Mouse (Mus musculus) limb, embryonic 11.5 days (tissue): Measurements from ENCODE around the gene Usp48. TPM values are rescaled to one million over a fixed set of nuclear protein-coding genes. Genes with fewer than 3 reads are reported as not detected.
A peak's percentile ranks its signal among the peaks of the same experiment; 100 is the strongest.

ENCODE experiments used
- ATAC-seq: fragments of 200-750 bp; cut with Nextera tagmentation; 2 replicates; pipeline ENCODE4 v1.8.0; 2017; ENCODE audit warnings: low read depth; ENCODE audit not compliant: insufficient number of reproducible peaks, low FRiP score, low TSS enrichment
- DNase-seq: peaks from one replicate; pipeline ENCODE4 v3.0.0-alpha.2; 2015; ENCODE audit warnings: low spot score
- H3K27ac ChIP-seq: fragments of 300-500 bp; sonication (generic); replicated peaks from 2 replicates; pipeline ENCODE4 v1.5.1; 2014; ENCODE audit warnings: low read depth, mild to moderate bottlenecking, low read length
- H3K27me3 ChIP-seq: fragments of 300-500 bp; sonication (generic); 2 replicates; pipeline ENCODE4 v1.6.1; 2014; ENCODE audit warnings: mild to moderate bottlenecking, low read length, mixed read lengths; ENCODE audit not compliant: control insufficient read depth, insufficient read depth
- H3K36me3 ChIP-seq: fragments of 300-500 bp; sonication (generic); 2 replicates; pipeline ENCODE4 v1.6.1; 2014; ENCODE audit warnings: mild to moderate bottlenecking, low read length, moderate library complexity, mixed read lengths; ENCODE audit not compliant: control insufficient read depth, insufficient read depth
- H3K4me1 ChIP-seq: fragments of 300-500 bp; sonication (generic); 2 replicates; pipeline ENCODE4 v1.6.1; 2014; ENCODE audit warnings: low read length, mixed read lengths; ENCODE audit not compliant: control insufficient read depth, insufficient read depth
- H3K4me2 ChIP-seq: fragments of 300-500 bp; sonication (generic); 2 replicates; pipeline ENCODE4 v1.6.1; 2014; ENCODE audit warnings: low read depth, mild to moderate bottlenecking, moderate library complexity; ENCODE audit not compliant: severe bottlenecking
- H3K4me3 ChIP-seq: fragments of 300-500 bp; sonication (generic); 2 replicates; pipeline ENCODE4 v1.5.1; 2014; ENCODE audit warnings: low read depth, low read length
- H3K9ac ChIP-seq: fragments of 300-500 bp; sonication (generic); 2 replicates; pipeline ENCODE4 v1.6.1; 2014; ENCODE audit warnings: mild to moderate bottlenecking, low read length
- H3K9me3 ChIP-seq: fragments of 300-500 bp; sonication (generic); 2 replicates; pipeline ENCODE4 v1.6.1; 2016; ENCODE audit warnings: low read length; ENCODE audit not compliant: control insufficient read depth
- WGBS: fragments of 180-500 bp; shearing (Covaris S2); extraction: QIAGEN DNeasy Blood & Tissue Kit; methylation state at CpG from one replicate; pipeline ENCODE4 v1.1.7; 2014; 5-methylcytosine and 5-hydroxymethylcytosine counted together
- polyA plus RNA-seq: library from polyadenylated mRNA; unstranded; fragments of >200 nt; fragmentation: Nextera tagmentation; extraction: Ambion mirVana; gene quantifications from 2 replicates; pipeline ENCODE4 v1.2.1, GENCODE M21; 2014

Usp48 gene
- polyA plus RNA-seq, 1 experiment from 2014 or later = 93.0 TPM

GRCm38 (mm10) chr4:137679979-137680550, 86.5 kb downstream of the Usp48 start:
- ATAC-seq (no peak), DNase-seq (no peak)
- Histone ChIP-seq H3K4me2 (no peak overlapping the region), H3K9me3 (no peaks in the 10 kb centered on the region), H3K4me1 (0 out of 2 replicates have a peak, but pooled peaks cover 7% of the 10 kb centered on the region), H3K27ac (no peak overlapping the region), H3K27me3 (peaks cover 30% of the 10 kb centered on the region), H3K36me3 (no peaks in the 10 kb centered on the region), H3K4me3 (no peak overlapping the region), H3K9ac (no peak overlapping the region)
- 69% methylated on average over 2 of the region's 2 CpGs for WGBS

DNA sequence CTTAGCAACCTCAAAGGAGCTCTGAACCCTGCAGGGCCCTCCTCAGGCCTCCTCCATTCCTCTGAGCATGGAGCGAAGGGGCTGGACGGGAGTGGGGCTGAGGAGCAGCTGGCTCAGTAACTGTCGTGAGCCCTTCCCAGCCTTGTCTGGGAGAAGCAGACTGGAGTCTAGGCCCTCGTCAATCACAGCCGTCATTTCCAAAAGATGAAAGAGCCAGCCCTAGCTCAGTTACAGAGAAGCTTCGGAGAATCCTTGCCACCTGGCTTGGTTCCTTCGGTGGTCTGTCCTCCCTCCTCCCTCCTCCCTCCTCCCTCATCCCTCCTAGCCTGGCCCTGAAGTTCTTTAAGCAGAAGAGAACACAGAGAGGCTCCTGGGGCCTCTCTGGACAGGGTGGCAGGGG, 87.2 kb downstream of the Usp48 start:
- Histone ChIP-seq H3K9me3 (no peaks in the 10 kb centered on the region), H3K27me3 (peaks cover 30% of the 10 kb centered on the region), H3K9ac (no peak overlapping the region), H3K4me3 (no peak overlapping the region), H3K27ac (no peak overlapping the region), H3K4me1 (0 out of 2 replicates have a peak, but pooled peaks cover 7% of the 10 kb centered on the region), H3K4me2 (no peak overlapping the region), H3K36me3 (no peaks in the 10 kb centered on the region)
- DNase-seq (no peak), ATAC-seq (no peak)
- 23% methylated on average over 7 of the region's 7 CpGs for WGBS

GRCm38 (mm10) chr4:137681408-137682104, 88.0 kb downstream of the Usp48 start:
- peaks cover 30% of the 10 kb centered on the region for H3K27me3 ChIP-seq
- no peak for ATAC-seq
- H3K4me1 ChIP-seq = 0 out of 2 replicates have a peak, but pooled peaks cover 7% of the 10 kb centered on the region
- H3K36me3 ChIP-seq = no peaks in the 10 kb centered on the region
- H3K4me3 ChIP-seq = peak overlapping the region; percentile 20
- DNase-seq = no peak
- no peaks in the 10 kb centered on the region for H3K9me3 ChIP-seq
- no peak overlapping the region for H3K27ac ChIP-seq
- 7% methylated on average over 39 of the region's 52 CpGs for WGBS
- peak overlapping the region; percentile 52 for H3K4me2 ChIP-seq
- peak overlapping the region; percentile 30; the same call in 1 of the 2 replicates for H3K9ac ChIP-seq

DNA sequence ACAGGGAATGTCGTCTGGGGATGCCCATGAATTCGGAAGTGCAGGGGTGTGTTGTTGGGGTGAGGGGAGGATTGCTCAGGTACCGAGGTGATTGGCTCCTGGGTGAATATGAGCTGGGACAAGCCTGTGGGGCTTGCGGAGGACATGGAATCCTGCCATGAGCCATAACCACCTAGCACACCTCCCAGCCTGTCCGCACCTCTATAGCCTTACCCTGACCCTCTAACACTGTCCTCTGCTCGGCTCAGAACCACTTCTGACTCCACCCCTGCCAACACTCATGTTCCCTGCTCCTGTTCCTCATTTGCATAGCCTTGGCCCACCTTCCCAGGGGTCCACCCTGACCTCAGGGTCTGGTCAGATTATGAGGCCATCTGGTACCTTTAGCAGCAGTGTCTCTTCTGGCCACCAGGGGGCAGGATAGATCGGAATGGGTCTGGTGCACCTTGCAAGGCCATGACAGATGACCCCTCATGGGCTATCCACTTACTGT, 89.5 kb downstream of the Usp48 start:
- DNase-seq = peak; percentile 55
- no peak overlapping the region for H3K4me2 ChIP-seq
- H3K36me3 ChIP-seq = no peaks in the 10 kb centered on the region
- 35% methylated on average over 7 of the region's 7 CpGs for WGBS
- H3K27me3 ChIP-seq = peaks cover 30% of the 10 kb centered on the region
- no peak overlapping the region for H3K27ac ChIP-seq
- H3K4me3 ChIP-seq = no peak overlapping the region
- H3K4me1 ChIP-seq = 0 out of 2 replicates have a peak, but pooled peaks cover 7% of the 10 kb centered on the region
- ATAC-seq = no peak
- H3K9ac ChIP-seq = no peak overlapping the region
- H3K9me3 ChIP-seq = no peaks in the 10 kb centered on the region

DNA sequence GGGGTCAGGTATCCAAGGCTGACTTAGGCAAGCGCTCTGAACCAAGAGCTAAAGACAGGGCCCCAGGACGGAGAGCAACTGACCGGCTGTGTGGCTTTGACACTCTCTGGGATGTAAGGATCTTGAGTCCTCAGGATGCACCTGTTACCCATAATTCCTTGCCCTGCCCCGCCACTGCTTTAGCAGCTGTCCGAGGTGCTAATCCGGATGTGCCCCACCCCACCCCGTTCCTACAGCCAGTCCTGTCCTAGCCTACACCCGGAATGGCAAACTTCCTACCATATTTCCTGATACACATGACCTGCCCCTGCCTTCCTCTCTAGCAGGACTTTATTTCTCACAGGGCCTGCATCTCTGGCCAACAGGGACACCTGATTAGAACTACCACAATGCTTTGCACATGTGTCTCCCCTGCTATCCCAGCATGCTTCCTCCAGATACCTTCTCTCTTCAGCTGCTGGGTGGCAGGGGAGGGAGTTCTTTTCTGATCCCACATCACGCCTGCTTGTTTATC, 91.3 kb downstream of the Usp48 start:
- 24% methylated on average over 9 of the region's 9 CpGs for WGBS
- no peak overlapping the region for H3K4me3 ChIP-seq
- H3K4me2 ChIP-seq = no peak overlapping the region
- H3K27me3 ChIP-seq = peaks cover 30% of the 10 kb centered on the region
- H3K4me1 ChIP-seq = 0 out of 2 replicates have a peak, but pooled peaks cover 7% of the 10 kb centered on the region
- H3K9ac ChIP-seq = no peak overlapping the region
- no peak overlapping the region for H3K27ac ChIP-seq
- H3K9me3 ChIP-seq = no peaks in the 10 kb centered on the region
- DNase-seq (no peak), ATAC-seq (no peak)
- H3K36me3 ChIP-seq = no peaks in the 10 kb centered on the region

DNA sequence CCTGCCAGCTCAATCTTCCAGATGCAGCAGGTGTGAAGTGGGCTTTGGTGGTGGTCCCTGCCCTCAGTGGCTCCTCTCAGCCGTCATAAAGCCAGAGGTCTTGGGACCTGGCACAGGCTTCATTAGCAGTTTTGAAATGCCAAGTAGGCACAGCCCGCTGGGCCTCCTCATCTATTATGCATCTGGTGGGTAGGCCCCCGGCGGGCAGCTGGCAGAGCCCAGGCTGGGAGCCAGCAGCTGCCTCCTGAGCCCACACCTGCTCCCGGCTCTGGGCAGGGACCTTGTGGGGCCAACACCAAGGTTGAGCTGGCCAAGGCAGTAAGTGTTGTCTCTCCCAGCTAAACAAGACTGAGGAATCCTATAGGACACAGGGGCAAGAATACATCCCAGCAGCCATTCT, 92.7 kb downstream of the Usp48 start:
- no peak overlapping the region for H3K27ac ChIP-seq
- H3K9me3 ChIP-seq = no peaks in the 10 kb centered on the region
- no peak for DNase-seq
- H3K4me1 ChIP-seq = 0 out of 2 replicates have a peak, but pooled peaks cover 6% of the 10 kb centered on the region
- WGBS = 72% methylated on average over 5 of the region's 5 CpGs
- no peak for ATAC-seq
- no peaks in the 10 kb centered on the region for H3K36me3 ChIP-seq
- no peak overlapping the region for H3K4me3 ChIP-seq
- peaks cover 17% of the 10 kb centered on the region for H3K27me3 ChIP-seq
- H3K4me2 ChIP-seq = no peak overlapping the region
- no peak overlapping the region for H3K9ac ChIP-seq

- H3K4me2 ChIP-seq = no peak overlapping the region
- DNase-seq (no peak), ATAC-seq (no peak)
- H3K4me3 ChIP-seq = no peak overlapping the region
- H3K9me3 ChIP-seq = no peaks in the 10 kb centered on the region
- H3K4me1 ChIP-seq = no peaks in the 10 kb centered on the region
- 77% methylated on average over 14 of the region's 14 CpGs for WGBS
- no peaks in the 10 kb centered on the region for H3K36me3 ChIP-seq
- H3K9ac ChIP-seq = no peak overlapping the region
- H3K27me3 ChIP-seq = peaks cover 7% of the 10 kb centered on the region
- H3K27ac ChIP-seq = no peak overlapping the region
Observed at GRCm38 (mm10) chr4:137687234-137687825, 93.8 kb downstream of the Usp48 start.

- Histone ChIP-seq H3K36me3 (no peaks in the 10 kb centered on the region), H3K4me3 (no peak overlapping the region), H3K9ac (no peak overlapping the region), H3K4me1 (peaks cover 2% of the 10 kb centered on the region; the same call in 1 of the 2 replicates), H3K27ac (no peak overlapping the region), H3K4me2 (no peak overlapping the region), H3K27me3 (no peaks in the 10 kb centered on the region), H3K9me3 (no peaks in the 10 kb centered on the region)
- 83% methylated on average over 10 of the region's 10 CpGs for WGBS
- ATAC-seq (no peak), DNase-seq (no peak)
Observed at GRCm38 (mm10) chr4:137692107-137692902, 98.8 kb downstream of the Usp48 start.
